Mouse (Mus musculus): ENCODE measurements around the gene Mog.
"Not testable (repeated sequence)": the region's sequence is repeated elsewhere in the genome, so short reads cannot be mapped to it uniquely, and the experiment has no call there.

Gene Mog

GRCm38 (mm10) chr17:37045611-37046311, 22.6 kb upstream of the Mog start, which contains the start of gene Gabbr1:
Gene Gabbr1 (plus strand): TSS chr17:37045966.
- peak; percentile 74 for DNase-seq (ENCODE audit: low read depth, low spot score)

GRCm38 (mm10) chr17:37044651-37045244, 21.6 kb upstream of the Mog start:
- DNase-seq (ENCODE audit: low read depth, low spot score) = no peak

DNA sequence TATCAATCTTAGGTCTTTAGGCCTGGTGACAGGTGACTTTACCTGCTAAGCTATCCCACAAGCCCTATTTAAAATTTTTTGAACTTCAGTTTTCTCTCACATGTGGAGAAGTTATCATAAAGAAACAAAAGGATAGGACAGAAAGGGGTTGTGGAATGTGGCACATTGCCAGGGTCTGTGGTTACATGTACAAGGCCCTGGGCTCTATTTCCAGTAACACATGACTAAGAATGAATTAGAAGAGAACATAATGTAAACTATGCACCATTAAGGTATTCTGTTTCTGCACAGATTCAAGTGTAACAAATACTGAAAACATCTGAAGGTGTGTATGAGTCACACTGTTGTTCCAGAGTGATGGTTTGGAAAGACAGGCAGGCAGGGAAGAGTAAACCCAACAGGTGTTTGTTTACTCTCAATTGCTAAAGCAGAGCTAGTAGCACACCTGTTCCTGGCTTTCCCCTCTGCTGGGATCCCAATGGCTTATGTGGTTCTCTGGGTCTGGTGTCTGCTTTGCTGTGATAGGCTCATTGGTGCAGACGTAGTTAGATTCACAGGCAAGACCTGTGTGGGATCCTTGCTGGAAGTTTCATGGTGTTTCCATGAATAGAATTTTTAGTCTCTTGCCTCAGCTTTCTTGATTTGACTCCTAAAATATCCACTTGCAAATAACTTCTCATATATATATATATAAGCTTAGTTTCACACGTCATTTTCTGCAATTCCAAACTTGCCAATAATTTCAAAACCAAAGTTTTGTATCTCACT, 16.1 kb upstream of the Mog start:
- no peak for DNase-seq (ENCODE audit: low read depth, low spot score)

DNA sequence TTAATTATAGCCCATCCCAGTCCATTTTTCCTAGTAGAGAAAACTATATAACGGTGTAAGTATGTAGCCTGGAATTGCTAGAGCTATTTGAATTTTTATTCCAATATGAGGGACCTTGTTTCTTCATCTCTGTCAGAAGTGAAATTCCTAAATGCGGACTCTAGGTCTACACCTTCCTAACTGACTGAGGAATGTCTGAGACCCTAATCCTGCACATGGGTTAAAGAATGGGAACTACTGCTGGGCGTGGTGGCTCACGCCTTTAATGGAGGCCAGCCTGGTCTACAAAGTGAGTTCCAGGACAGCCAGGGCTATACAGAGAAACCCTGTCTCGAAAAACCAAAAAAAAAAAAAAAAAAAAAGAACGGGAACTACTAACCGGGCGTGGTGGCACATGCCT, 6.0 kb upstream of the Mog start:
- DNase-seq (ENCODE audit: low read depth, low spot score) = no peak

- DNase-seq (ENCODE audit: low read depth, low spot score) = peak; percentile 98
Observed at GRCm38 (mm10) chr17:37028683-37029120, 5.5 kb upstream of the Mog start.

DNA sequence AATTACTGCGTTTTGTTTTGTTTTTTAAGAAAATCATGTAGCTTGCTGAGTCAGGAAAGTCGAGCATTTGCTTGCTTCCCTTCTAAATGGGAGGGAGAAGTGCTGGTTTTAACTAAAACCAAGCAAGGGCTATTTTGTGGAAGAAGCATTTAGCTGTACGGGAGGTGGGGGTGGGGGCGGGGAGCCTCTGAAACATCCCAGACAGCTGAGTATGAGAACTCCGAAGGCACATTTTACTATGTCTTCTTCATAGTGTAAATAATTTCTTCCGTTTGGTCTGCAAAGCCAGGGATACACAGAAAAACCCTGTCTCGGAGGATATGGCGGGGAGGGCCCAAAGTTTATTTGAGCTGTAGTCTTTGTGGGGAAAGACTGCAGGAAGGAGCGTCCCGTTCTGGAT, 5.0 kb upstream of the Mog start:
- no peak for DNase-seq (ENCODE audit: low read depth, low spot score)

DNA sequence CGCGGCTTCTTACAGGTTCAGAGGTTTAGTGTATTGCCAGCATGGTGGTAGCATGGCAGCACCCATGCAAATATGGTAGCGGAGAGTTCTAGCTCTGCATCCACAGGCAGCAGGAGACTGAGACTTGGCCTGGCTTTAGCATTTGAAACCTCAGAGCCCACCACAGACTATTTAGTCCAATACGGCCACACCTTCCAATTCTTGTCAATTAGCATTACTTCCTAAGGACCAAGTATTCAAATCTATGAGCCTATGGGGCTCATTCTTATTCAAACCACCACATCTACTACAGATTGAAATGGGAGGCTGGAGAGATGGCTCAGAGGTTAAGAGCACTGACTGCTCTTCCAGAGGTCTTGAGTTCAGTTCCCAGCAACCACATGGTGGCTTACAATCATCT, 4.3 kb upstream of the Mog start:
- DNase-seq (ENCODE audit: low read depth, low spot score) = no peak

- no peak for DNase-seq (ENCODE audit: low read depth, low spot score)
Observed at GRCm38 (mm10) chr17:37026425-37026824, 3.2 kb upstream of the Mog start.

DNA sequence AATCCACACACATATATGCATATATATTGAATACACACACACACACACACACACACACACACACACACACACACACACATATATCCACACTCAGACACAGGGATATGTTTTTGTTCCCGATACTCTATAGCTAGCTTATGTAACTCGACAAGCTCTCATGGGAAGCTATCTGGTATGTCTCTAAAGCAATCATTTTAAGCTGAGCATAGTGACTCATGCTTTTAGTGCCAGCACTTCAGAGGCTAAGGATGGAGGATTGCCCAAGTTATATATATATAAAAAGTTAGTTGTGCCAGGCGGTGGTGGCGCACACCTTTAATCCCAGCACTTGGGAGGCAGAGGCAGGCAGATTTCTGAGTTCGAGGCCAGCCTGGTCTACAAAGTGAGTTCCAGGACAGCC, 4.0 kb downstream of the Mog start:
- DNase-seq (ENCODE audit: low read depth, low spot score) = not testable (repeated sequence)

DNA sequence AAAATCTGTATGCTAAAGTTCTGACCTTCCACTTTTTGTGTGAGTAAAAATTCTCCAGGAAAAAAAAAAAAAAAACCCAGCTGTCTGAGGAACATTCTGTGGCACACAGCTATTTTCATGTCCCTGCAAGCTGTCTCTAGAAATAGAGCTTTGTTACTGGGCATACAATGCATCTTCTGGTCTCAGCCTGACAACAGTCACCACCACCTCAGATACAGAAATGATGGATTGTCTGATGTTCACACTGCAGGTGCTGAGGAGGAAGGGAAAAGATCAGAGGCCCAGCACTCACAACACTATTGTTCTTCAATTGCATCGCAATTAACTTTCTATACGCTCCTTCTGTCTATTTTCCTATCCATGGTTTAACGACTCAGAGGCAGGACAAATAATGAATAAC, 4.9 kb downstream of the Mog start:
- no peak for DNase-seq (ENCODE audit: low read depth, low spot score)

GRCm38 (mm10) chr17:37016333-37016732, 6.9 kb downstream of the Mog start:
- no peak for DNase-seq (ENCODE audit: low read depth, low spot score)

DNA sequence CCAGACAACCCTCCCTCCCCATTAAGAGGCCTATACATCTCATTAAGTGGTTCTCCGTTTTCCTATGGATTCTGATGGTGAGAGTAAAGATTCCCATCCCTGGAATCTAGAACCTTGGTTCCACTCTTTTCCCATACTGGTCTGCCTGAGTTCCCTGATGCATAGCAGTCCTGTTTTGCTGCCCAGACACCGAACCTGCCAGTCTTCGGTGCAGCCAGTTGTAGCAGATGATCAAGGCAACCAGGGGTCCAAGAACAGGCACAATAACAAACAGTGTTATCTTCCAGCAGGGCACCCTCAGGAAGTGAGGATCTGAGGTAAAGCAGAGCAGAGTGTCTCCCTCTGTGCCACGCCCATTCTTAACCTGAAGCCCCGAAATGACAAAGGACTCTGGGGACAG, 11.1 kb downstream of the Mog start:
- no peak for DNase-seq (ENCODE audit: low read depth, low spot score)

- no peak for DNase-seq (ENCODE audit: low read depth, low spot score)
Observed at GRCm38 (mm10) chr17:37011719-37012118, 11.5 kb downstream of the Mog start.

DNA sequence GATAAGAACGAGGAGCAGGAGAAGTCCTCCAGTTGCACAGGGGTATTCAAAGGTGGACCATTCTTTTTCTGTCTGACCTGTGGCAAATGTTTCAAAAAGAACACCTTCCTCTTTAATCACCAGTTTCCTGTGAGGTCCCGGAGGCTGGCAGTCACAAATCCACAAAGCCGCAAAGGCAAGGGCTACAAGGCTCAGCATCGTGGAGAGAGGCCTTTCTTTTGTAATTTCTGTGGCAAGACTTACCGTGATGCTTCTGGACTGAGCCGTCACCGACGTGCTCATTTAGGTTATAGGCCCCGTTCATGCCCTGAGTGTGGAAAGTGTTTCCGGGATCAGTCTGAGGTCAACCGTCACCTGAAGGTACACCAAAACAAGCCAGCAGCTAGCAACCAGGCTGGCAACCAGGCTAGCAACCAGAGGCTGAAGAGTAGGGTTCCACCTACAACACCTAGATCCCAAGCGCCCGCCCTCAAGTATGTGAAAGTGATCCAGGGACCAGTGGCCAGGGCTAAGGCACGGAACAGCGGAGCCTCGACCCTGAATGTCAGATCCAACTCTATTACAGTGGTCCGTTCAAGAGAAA, 13.6 kb downstream of the Mog start:
- no peak for DNase-seq (ENCODE audit: low read depth, low spot score)

- no peak for DNase-seq (ENCODE audit: low read depth, low spot score)
Observed at GRCm38 (mm10) chr17:37008161-37008560, 15.0 kb downstream of the Mog start.

- no peak for DNase-seq (ENCODE audit: low read depth, low spot score)
Observed at GRCm38 (mm10) chr17:37003366-37003765, 19.8 kb downstream of the Mog start.

DNA sequence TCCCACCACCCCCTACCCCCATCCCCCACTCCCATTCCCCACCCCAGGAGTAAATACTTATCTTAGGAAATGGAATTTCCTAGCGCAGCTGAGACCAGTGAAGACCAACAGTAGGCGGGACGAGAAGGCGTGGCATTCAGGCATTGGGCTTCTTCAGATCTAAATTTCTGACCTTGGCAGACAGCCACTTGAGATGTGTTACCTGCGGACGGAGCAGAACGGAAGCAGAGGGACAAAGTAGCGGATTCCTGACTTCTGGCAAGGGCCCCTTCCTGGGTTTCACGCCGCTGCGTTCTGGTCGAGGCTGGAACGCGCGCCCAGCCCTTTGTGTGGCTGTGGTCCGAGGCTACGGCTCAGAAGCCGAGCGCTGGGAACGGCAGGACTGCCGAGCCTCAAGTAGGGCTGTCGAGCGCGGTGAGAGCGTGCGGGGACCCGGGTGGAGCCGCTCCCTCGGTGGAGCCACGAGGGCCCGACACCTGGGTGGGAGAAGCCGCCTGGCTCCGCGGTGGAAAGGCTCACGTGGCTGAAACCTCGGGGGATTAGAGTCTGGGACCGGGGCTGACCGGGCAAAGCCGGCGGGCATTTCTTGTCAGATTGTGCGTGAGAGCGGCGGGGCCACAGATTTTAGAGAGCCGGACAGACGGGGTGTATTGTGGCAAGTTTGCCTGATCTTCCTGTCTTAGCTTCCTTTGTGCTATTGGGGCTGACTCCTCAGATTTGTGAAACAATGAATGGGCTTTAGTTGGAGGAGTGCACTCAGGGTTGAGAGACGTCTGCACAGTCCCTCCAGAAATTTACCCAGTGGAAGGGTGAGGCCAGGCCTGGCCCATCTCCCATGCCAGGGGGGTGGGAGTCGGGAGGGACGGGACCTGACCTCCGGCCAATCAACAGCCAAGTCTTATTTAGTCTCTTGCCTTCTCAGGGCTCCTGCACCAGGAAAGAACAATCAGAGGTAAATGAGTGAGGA, 20.6 kb downstream of the Mog start:
- DNase-seq (ENCODE audit: low read depth, low spot score) = peak; percentile 84

DNA sequence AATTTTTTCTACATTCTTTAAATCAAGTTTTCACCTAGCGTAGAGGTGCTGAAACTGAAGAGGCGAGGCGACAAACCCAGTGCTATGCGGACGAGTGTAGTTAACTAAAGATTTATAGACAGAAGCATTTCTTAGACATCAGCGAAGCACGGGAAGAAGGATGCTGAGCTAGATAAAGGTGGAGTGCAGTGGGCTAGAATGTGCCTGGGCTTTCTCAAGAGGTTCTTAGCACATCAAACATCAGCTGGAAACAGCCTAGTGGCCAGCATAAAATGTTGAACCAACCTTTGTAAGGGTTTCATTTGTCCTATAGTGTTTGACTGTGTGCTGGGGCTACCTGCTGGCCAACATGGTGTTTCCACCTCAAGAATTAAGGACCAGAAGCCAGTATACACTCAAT, 22.3 kb downstream of the Mog start, which contains the start of gene Zfp57:
Gene Zfp57 (plus strand): TSS at position 301 of the 400 bp plus-strand sequence.
- DNase-seq (ENCODE audit: low read depth, low spot score) = no peak

GRCm38 (mm10) chr17:36998477-36998876, 24.7 kb downstream of the Mog start:
- DNase-seq (ENCODE audit: low read depth, low spot score) = no peak

DNA sequence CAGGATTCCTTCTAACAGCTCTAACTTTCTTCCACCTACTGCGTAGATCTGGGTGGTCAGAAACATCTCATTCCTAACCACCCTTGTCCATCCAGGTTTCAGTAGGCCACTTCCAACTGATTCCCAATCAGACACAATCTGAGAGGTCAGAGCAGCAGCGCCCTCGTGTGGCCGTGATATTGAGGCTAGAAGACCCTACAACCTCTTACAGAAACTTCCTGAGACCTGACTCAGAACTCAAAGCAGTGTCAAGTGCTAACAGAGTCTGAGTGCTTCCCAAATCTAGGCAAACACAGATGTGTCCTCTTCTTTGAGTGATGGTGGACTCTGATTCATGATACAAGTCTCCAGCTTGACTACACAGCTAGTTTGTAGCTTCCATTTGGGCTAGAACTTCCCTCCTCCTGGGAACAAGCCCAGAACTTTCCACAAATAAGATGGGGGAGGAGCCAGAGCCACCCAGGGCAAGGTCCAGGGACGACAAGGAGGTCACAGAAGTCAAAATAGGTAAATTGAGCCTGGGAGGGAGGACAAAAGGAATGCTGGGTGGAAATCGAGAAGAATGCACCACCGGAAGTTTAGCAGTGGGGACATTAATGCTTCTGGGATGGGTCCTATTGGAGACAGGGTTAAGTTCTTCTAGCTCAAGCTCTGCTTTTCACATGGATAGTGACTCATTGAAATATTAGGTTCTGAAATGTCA, 26.0 kb downstream of the Mog start:
- DNase-seq (ENCODE audit: low read depth, low spot score) = peak; percentile 78

Measured in forelimb bud, embryonic 11.5 days (tissue).